Mouse (Mus musculus) liver, adult 2 months (tissue): ENCODE results near the gene Tex44.

Experiments
- CTCF ChIP-seq: fragments of 200-500 bp; IDR thresholded peaks from 2 replicates; pipeline ENCODE4 v1.5.1; 2011; ENCODE audit warnings: low read depth, low read length, control low read depth
- POLR2A ChIP-seq: fragments of 200-500 bp; IDR thresholded peaks from 2 replicates; pipeline ENCODE4 v1.6.1; 2011; ENCODE audit warnings: low read length, control low read depth; ENCODE audit not compliant: insufficient read depth; ENCODE audit errors: extremely low read depth

GRCm38 (mm10) chr1:86447596-86448171 is 21.6 kb downstream of the Tex44 start:
- TF ChIP-seq POLR2A (no peak), CTCF (no peak)
